Mouse (Mus musculus) neural tube, embryonic 11.5 days (tissue): ENCODE results near the gene Vwa8. TPM values are rescaled to one million over a fixed set of nuclear protein-coding genes. Genes with fewer than 3 reads are reported as not detected.

Experiments used
- ATAC-seq: fragments of 200-750 bp; cut with Nextera tagmentation; 2 replicates; pipeline ENCODE4 v1.8.0; 2017; ENCODE audit warnings: moderate number of reproducible peaks, mild to moderate bottlenecking, moderate TSS enrichment, moderate library complexity; ENCODE audit not compliant: insufficient read depth, low FRiP score, low TSS enrichment
- DNase-seq: peaks from one replicate; pipeline ENCODE4 v3.0.0-alpha.2; 2015; ENCODE audit warnings: low spot score
- H3K27ac ChIP-seq: fragments of 300-500 bp; sonication (generic); 2 replicates; pipeline ENCODE4 v1.5.1; 2014; ENCODE audit warnings: low read depth, mild to moderate bottlenecking, low read length
- H3K27me3 ChIP-seq: fragments of 300-500 bp; sonication (generic); 2 replicates; pipeline ENCODE4 v1.6.1; 2014; ENCODE audit warnings: mild to moderate bottlenecking, low read length, mixed read lengths; ENCODE audit not compliant: control insufficient read depth, insufficient read depth
- H3K36me3 ChIP-seq: fragments of 300-500 bp; sonication (generic); 2 replicates; pipeline ENCODE4 v1.6.1; 2014; ENCODE audit warnings: mild to moderate bottlenecking, low read length, moderate library complexity, mixed read lengths; ENCODE audit not compliant: control insufficient read depth, insufficient read depth
- H3K4me1 ChIP-seq: fragments of 300-500 bp; sonication (generic); 2 replicates; pipeline ENCODE4 v1.6.1; 2014; ENCODE audit warnings: low read length, mixed read lengths; ENCODE audit not compliant: control insufficient read depth, insufficient read depth
- H3K4me2 ChIP-seq: fragments of 300-500 bp; sonication (generic); 2 replicates; pipeline ENCODE4 v1.6.1; 2014; ENCODE audit warnings: low read depth, mild to moderate bottlenecking, moderate library complexity
- H3K4me3 ChIP-seq: fragments of 300-500 bp; sonication (generic); 2 replicates; pipeline ENCODE4 v1.5.1; 2014; ENCODE audit warnings: low read depth, low read length
- H3K9ac ChIP-seq: fragments of 300-500 bp; sonication (generic); 2 replicates; pipeline ENCODE4 v1.6.1; 2014; ENCODE audit warnings: mild to moderate bottlenecking, low read length
- H3K9me3 ChIP-seq: fragments of 300-500 bp; sonication (generic); 2 replicates; pipeline ENCODE4 v1.6.1; 2016; ENCODE audit warnings: low read length; ENCODE audit not compliant: control insufficient read depth
- WGBS: fragments of 180-500 bp; shearing (Covaris S2); extraction: QIAGEN DNeasy Blood & Tissue Kit; methylation state at CpG from one replicate; pipeline ENCODE4 v1.1.7; 2014; 5-methylcytosine and 5-hydroxymethylcytosine counted together
- polyA plus RNA-seq: library from polyadenylated mRNA; unstranded; fragments of >200 nt; fragmentation: Nextera tagmentation; extraction: Ambion mirVana; gene quantifications from 2 replicates; pipeline ENCODE4 v1.2.1, GENCODE M21; 2014

The Vwa8 gene
- polyA plus RNA-seq, 1 experiment from 2014 or later, result 10.8 TPM

DNA sequence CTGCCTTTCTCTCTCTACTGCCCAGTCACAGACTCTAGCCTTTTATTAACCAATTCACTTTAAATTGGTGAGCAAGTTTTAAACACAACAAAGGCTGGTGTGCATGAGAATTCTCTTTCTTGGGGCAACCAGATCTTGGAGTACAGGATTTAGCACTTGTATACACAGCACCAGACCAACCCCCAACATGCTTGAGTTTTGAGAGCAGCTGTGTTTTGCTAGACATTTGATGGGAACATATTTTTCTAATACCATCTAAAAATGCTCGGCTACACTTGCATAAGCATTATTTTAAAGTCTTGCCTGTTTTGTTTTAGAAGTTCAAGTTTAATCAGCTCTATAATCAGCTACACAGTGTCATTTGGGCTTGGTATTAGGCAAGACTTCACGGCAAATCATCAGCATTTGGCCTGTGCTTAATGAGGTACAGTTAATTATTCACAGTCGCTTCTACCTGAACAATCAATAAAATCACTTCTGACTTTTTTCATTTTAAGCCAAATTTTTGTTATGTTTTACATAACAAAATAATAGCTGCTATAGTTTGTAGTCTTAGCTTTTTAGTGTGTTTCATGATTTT, 180.2 kb downstream of the Vwa8 start:
- no peak overlapping the region for H3K4me2 ChIP-seq
- WGBS, result 88% methylated on average over 3 of the region's 3 CpGs
- H3K9me3 ChIP-seq, result no peaks in the 10 kb centered on the region
- H3K9ac ChIP-seq, result no peak overlapping the region
- DNase-seq (no peak), ATAC-seq (no peak)
- H3K27me3 ChIP-seq, result no peaks in the 10 kb centered on the region
- H3K36me3 ChIP-seq, result no peaks in the 10 kb centered on the region
- H3K4me3 ChIP-seq, result no peak overlapping the region
- no peak overlapping the region for H3K27ac ChIP-seq
- peaks cover under 1% of the 10 kb centered on the region; the same call in 1 of the 2 replicates for H3K4me1 ChIP-seq

DNA sequence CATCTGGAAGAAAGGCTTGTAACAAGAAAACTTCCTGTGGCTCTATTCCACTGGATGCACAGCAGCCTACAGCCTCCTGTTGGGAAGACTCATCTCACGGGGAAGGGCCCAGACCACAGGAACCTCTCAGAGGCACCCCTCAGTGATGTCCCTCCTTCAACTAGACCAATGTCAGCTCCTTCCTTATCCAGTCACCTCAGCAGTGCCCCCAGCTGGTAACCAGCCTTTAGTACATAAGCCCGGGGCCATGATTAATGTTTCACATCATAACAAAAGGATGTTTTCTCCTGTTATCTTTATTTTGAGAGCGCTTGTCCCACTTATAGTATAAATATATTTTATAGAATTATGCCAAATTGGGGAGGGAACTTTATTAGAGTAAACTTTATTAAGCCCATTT, 181.9 kb downstream of the Vwa8 start:
- WGBS, result 95% methylated on average over 3 of the region's 3 CpGs
- H3K36me3 ChIP-seq, result no peaks in the 10 kb centered on the region
- H3K4me2 ChIP-seq, result no peak overlapping the region
- no peaks in the 10 kb centered on the region for H3K27me3 ChIP-seq
- H3K9ac ChIP-seq, result no peak overlapping the region
- H3K4me3 ChIP-seq, result no peak overlapping the region
- H3K27ac ChIP-seq, result no peak overlapping the region
- no peak for DNase-seq
- ATAC-seq, result no peak
- H3K4me1 ChIP-seq, result no peaks in the 10 kb centered on the region
- no peaks in the 10 kb centered on the region for H3K9me3 ChIP-seq

DNA sequence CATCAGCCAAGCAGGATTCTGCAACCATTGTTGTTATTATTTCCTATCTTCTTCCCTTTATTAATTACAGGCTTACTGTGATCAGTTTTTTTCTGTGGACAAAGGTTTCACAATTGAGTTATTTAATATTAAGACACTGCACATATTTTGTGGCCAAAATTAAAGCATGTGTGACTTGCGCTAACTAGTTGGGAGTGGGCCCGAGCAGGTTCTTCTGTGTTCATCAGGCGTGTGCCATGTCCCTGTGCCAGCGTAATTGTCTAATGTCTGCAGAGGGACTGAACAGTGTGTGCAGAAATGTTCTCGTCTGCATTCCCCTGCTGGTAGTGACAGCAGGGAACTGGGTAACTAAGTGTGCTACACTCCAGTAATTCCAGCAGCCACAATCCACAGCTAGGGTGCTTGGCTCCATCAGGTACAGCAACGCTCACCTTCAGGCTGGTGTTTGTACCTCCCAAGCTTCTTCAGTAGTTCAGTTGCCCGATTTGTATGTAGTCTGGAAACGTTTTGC, 182.4 kb downstream of the Vwa8 start:
- H3K27ac ChIP-seq, result no peak overlapping the region
- H3K4me2 ChIP-seq, result no peak overlapping the region
- H3K27me3 ChIP-seq, result no peaks in the 10 kb centered on the region
- WGBS, result 91% methylated on average over 8 of the region's 8 CpGs
- H3K9me3 ChIP-seq, result no peaks in the 10 kb centered on the region
- no peaks in the 10 kb centered on the region for H3K36me3 ChIP-seq
- no peaks in the 10 kb centered on the region for H3K4me1 ChIP-seq
- DNase-seq (no peak), ATAC-seq (no peak)
- no peak overlapping the region for H3K4me3 ChIP-seq
- no peak overlapping the region for H3K9ac ChIP-seq

DNA sequence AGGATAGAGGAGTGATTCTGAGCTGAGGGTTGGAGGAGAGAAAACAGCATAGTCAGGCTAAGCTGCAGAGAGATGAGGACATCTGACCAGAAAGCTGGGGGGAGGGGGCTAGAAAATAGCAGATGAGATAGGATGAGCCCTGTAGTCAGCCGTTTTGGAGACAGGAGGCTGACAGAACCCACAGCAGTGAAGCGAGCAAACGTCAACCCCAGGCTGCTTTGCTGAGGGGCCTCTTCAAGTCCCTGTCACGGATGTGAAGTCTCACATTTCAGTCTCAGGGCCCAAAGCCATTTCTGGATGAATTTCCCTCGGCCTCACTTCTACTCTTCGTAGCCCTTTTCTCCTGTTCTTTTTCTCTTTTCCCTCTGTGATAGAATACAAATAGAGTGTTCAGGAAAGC, 184.5 kb downstream of the Vwa8 start:
- H3K9ac ChIP-seq, result no peak overlapping the region
- DNase-seq (no peak), ATAC-seq (no peak)
- no peaks in the 10 kb centered on the region for H3K9me3 ChIP-seq
- H3K4me1 ChIP-seq, result no peaks in the 10 kb centered on the region
- H3K36me3 ChIP-seq, result no peaks in the 10 kb centered on the region
- WGBS, result 63% methylated on average over 6 of the region's 6 CpGs
- no peaks in the 10 kb centered on the region for H3K27me3 ChIP-seq
- no peak overlapping the region for H3K4me3 ChIP-seq
- no peak overlapping the region for H3K27ac ChIP-seq
- H3K4me2 ChIP-seq, result no peak overlapping the region

DNA sequence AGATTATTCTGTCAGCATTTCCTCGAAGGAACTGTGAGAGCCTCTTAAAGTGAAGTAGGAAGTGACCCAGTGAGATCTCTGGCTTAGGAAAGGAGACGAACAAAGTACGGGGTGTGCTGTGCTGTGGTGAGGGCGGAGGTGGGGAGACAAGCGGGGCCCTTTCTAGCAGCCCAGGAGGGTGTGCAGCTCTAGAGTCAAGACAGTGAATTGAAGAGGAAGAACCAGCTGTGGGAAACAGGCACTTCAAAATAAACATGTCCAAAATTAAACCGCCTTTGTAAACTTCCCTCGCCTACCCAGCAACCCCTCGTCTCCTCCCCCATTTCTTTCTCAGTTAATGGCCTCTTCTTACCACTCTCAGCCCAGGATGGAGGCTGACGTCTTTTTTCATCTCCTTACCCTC, 185.7 kb downstream of the Vwa8 start:
- WGBS, result 61% methylated on average over 9 of the region's 9 CpGs
- ATAC-seq, result no peak
- no peaks in the 10 kb centered on the region for H3K27me3 ChIP-seq
- H3K4me3 ChIP-seq, result no peak overlapping the region
- H3K36me3 ChIP-seq, result no peaks in the 10 kb centered on the region
- no peaks in the 10 kb centered on the region for H3K9me3 ChIP-seq
- DNase-seq, result no peak
- no peak overlapping the region for H3K4me2 ChIP-seq
- H3K4me1 ChIP-seq, result no peaks in the 10 kb centered on the region
- no peak overlapping the region for H3K27ac ChIP-seq
- H3K9ac ChIP-seq, result no peak overlapping the region

DNA sequence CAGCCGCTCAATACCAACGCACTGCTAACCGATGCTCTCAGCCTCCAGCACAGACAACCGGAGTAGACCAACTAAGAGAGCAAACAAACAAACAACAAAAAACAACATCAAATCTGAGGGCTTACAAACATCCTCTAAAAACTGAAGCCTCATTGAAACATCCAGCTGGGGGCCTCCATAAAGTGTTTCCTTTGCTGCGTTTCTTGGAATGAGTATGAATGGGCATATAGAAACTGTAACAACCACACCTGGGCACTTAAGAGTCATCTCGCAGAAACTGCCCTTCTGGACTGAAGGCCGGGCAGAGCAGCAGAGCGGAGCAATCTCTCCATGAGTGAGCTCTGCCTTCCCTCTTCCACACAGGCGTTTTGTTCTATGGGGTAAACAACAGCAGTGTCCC, 186.7 kb downstream of the Vwa8 start:
- Histone ChIP-seq H3K9me3 (no peaks in the 10 kb centered on the region), H3K36me3 (no peaks in the 10 kb centered on the region), H3K9ac (no peak overlapping the region), H3K4me2 (no peak overlapping the region), H3K27ac (no peak overlapping the region), H3K27me3 (no peaks in the 10 kb centered on the region), H3K4me1 (no peaks in the 10 kb centered on the region), H3K4me3 (no peak overlapping the region)
- no peak for DNase-seq
- WGBS, result 89% methylated on average over 9 of the region's 9 CpGs
- ATAC-seq, result no peak

DNA sequence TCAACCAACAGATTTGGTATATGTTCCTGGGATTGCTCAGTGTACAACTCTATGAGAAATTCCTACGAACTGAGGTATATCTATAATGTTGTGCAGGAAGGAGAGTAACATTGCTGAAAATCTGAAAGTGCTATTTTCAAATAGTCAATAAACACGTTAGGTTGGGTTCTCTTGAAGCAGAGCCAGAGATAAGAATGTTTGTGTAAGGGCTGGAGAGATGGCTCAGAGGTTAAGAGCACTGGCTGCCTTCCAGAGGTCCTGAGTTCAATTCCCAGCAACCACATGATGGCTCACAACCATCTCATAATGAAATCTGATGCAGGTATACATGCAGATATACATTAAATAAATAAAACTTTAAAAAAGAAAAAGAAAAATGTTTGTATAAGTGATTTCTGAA, 198.3 kb downstream of the Vwa8 start:
- no peaks in the 10 kb centered on the region for H3K27me3 ChIP-seq
- H3K4me2 ChIP-seq, result no peak overlapping the region
- H3K9me3 ChIP-seq, result no peaks in the 10 kb centered on the region
- H3K27ac ChIP-seq, result no peak overlapping the region
- H3K4me3 ChIP-seq, result no peak overlapping the region
- H3K9ac ChIP-seq, result no peak overlapping the region
- no peak for ATAC-seq
- DNase-seq, result no peak
- no peaks in the 10 kb centered on the region for H3K4me1 ChIP-seq
- no peaks in the 10 kb centered on the region for H3K36me3 ChIP-seq
- 87% methylated on average over 2 of the region's 2 CpGs for WGBS

DNA sequence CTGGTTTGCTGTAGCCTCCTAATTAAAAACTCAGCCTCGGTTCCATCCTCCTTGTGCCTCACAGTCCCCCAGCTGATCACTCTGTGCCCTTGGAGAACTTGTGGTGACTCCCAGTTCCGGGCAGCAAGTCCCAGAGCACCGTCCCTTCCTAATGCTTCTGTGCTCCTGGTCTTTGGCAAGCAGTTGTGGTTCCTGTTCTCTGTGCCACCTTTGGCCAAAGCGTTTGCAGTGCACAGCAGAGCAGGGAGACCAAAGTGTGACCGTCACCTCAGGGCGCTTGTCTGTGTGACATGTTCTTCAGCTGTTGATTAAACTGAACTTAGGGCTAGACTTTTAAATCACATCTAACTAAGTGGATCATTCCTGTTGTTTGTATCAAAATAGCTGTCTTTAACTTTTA, 199.1 kb downstream of the Vwa8 start:
- Histone ChIP-seq H3K9ac (no peak overlapping the region), H3K4me3 (no peak overlapping the region), H3K4me2 (no peak overlapping the region), H3K27me3 (no peaks in the 10 kb centered on the region), H3K36me3 (no peaks in the 10 kb centered on the region), H3K27ac (no peak overlapping the region), H3K4me1 (no peaks in the 10 kb centered on the region), H3K9me3 (no peaks in the 10 kb centered on the region)
- no peak for ATAC-seq
- WGBS, result 84% methylated on average over 6 of the region's 6 CpGs
- DNase-seq, result no peak

DNA sequence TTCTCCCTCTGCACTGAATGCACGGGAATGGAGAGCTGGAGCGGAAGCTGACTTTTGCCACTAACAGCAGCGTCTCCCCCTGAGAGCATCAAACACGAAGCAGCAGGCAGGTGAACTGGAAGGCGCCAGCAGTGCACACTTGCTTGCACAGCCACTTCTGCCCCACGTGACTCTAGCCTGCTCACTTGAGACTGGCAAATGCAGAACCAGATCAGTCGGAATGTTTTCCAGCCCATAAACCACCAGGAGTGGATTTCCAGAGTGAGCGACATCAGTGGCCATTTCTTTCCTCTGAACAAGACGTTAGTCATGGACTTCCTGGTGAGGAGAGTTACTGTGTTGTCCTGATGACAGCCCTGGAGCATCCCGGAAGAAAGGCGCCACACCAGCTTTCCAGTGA, 200.7 kb downstream of the Vwa8 start:
- H3K36me3 ChIP-seq, result no peaks in the 10 kb centered on the region
- DNase-seq, result no peak
- no peak overlapping the region for H3K4me2 ChIP-seq

More for the DNA sequence above, 200.7 kb downstream of the Vwa8 start:
- 68% methylated on average over 11 of the region's 11 CpGs for WGBS
- Histone ChIP-seq H3K4me3 (no peak overlapping the region), H3K9me3 (no peaks in the 10 kb centered on the region), H3K27ac (no peak overlapping the region), H3K27me3 (no peaks in the 10 kb centered on the region), H3K4me1 (no peaks in the 10 kb centered on the region), H3K9ac (no peak overlapping the region)
- no peak for ATAC-seq
